Mouse (Mus musculus) retina, adult 2 months (tissue): ENCODE measurements at regions not wholly inside any gene's neighbourhood (a gene's known extent, or its start where the extent isn't known, plus 50 kb on each side); places are given as distances from the start of the nearest gene placed in this dataset.

ENCODE experiments used
- DNase-seq: peaks from one replicate; pipeline ENCODE4 v3.0.0-alpha.2; 2012; ENCODE audit warnings: low read depth, low spot score

- DNase-seq: no peak
These were observed 62.8 kb upstream of the Rbms3 start for GRCm38 (mm10) chr9:117692486-117692885.

- DNase-seq: no peak
These were observed 60.2 kb upstream of the Rbms3 start for GRCm38 (mm10) chr9:117689946-117690345.
